Mouse (Mus musculus) large intestine, adult 2 months (tissue): ENCODE results near the gene Fam221b. TPM values are rescaled to one million over a fixed set of nuclear protein-coding genes. Genes with fewer than 3 reads are reported as not detected.
A peak's percentile ranks its signal among the peaks of the same experiment; 100 is the strongest.

Source experiments
- DNase-seq: peaks from one replicate; pipeline ENCODE4 v3.0.0-alpha.2; 2012; ENCODE audit warnings: low read depth, low spot score
- WGBS: fragments of 180-500 bp; shearing (Covaris S2); methylation state at CpG from one replicate; pipeline ENCODE4 v1.1.7; 2018; 5-methylcytosine and 5-hydroxymethylcytosine counted together
- polyA plus RNA-seq: library from polyadenylated mRNA; depleted of rRNA; stranded (reverse); fragments of >200 nt; gene quantifications from 2 replicates; pipeline ENCODE4 v1.2.3, GENCODE M21; 2012; rRNA removed

Gene Fam221b
- 0.02 and 0.07 TPM in 2 replicates for polyA plus RNA-seq

DNA sequence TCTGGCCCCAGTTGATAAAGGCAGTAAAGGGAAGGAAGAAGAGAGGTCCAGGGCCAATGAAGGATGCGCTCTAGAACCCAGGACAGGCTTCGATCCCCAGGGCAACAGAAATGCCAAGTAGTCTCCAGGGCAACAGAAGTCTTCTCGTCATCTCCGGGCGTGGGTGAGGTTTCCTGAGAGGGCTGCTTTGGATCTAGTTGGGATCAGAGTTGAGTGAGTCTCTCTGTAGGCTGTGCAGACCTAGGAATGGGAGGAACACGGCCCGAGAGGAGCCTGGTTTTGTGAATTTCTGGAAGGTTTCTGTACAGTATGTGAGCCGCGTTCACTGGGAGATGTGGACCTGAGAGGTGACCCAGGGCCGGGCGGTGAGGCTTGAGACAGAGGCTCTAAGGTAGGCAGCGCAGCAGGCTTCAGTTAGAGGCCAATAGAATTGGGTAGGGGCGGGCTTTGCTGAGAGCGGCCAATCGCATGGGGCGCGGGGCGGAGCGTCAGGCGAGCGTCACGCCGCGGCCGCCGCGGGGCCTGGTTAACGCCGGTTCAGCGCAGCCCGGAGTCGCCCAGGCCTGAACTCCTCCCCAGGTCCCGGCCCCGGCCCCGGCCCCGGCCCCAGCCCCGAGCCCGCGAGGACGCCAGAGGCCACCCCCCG, at the start of gene Fam221b, which contains the start of gene Tmem8b:
Fam221b (minus strand) TSS at position 364 of the 646 bp plus-strand sequence.
Tmem8b (plus strand) TSS at position 190 of the 646 bp plus-strand sequence.
- WGBS: 1% methylated on average over 39 of the region's 41 CpGs
- DNase-seq: peak; percentile 52

DNA sequence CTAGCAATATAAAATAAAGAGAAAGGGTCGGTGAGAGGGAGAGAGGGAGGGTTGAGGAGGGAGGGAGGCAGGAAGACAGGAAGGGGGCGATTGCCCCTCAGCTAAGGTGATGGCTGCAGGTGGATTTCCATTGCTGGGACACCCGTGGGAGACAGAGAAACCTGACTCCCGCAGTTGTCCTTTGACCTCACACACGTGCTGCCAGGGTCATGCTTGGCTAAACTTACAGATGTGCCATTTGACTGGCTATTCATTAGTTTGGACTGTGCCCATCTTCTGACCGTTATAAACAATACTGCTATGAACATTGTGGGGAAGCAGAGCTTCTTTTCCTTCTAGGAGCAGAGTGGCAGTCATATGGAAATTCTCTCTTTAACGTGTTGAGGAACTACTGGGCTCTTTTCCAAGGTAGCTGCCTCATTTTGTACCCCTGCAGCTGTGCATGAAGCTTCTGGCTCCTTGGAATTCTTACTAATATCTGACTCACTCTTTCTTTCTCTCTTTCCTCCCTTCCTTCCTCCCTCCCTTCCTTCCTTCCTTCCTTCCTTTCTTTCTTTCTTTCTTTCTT, 44.8 kb upstream of the Fam221b start:
- 22% methylated on average over 7 of the region's 7 CpGs for WGBS
- no peak for DNase-seq

DNA sequence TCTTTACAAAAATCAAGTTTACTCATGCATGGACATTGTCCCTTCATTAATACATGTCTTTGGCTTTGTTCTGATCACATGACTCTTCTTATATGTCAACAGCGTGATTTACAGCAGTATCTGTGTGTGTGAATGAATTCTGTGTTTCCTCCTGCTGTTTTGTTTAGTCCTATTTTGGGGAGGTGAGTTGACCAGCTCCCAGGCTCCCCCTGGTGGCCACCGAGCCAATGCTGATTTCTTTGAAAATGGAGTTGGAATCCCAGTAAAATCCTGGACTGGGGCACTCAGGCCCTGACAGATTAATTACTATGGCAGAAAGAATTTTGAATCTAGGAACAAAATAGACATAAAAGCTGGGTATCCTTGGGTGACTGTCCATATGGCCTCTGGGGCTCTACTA, 42.9 kb upstream of the Fam221b start:
- DNase-seq: no peak
- WGBS: 1% methylated on average over 2 of the region's 2 CpGs

DNA sequence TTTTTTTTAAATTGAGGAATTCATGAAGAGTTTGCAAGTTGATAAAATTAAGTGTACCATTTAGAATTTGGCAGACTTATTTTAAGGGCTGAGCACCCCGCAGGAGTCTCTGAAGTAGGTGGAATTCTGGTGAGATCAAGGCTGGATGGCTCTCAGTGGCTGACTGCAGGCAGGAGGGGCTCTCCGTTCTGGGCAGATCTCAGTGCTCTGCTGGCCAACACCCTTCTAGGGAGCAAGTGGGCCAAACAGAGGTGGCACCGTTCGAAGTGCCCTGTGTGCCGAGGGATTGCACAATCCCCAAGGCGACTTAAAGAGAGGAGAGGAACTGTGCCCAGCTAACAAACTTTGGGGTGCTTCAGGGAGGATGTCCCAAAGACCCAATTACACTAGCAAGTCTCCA, 40.9 kb upstream of the Fam221b start, which contains the start of gene Olfr71:
Olfr71 (minus strand) TSS at position 387 of the 400 bp plus-strand sequence.
- 33% methylated on average over 6 of the region's 6 CpGs for WGBS
- DNase-seq: no peak

DNA sequence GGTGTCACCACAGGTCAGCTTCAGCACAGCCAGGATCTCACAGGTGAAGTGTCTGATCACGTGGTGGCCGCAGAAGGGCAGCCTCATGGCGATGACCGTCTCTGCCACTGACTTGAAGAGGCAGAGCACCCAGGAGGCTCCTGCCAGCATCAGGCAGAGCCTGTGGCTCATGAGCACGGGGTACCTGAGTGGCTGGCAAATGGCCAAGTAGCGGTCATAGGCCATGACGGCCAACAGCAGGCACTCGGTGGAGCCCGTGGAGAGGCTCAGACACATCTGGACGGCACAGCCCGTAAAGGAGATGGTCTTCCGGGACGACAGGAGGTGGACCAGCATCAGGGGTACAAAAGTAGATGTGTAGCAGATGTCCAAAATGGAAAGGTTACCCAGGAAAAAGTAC, 37.0 kb upstream of the Fam221b start:
- no peak for DNase-seq
- 67% methylated on average over 13 of the region's 13 CpGs for WGBS

DNA sequence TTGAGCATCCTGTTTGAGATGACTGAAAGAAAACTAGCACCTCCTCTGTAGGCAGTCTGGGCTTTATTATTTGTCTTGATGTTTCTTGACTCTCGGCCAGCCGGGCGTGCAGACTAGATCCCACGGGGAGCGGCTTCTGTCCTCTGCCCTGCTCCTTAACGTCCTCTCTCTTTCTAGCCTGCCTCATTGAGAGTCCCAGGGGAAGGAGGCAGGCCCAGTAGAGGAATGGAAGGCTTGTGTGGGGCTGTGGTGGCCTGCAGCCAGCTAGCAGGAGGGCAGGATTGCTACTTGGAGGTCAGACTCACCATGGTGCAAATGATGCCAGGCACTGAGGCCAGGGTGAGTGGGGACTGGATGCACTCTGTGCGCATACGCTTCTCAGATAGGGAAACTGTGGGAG, 34.9 kb upstream of the Fam221b start:
- 55% methylated on average over 8 of the region's 8 CpGs for WGBS
- no peak for DNase-seq

DNA sequence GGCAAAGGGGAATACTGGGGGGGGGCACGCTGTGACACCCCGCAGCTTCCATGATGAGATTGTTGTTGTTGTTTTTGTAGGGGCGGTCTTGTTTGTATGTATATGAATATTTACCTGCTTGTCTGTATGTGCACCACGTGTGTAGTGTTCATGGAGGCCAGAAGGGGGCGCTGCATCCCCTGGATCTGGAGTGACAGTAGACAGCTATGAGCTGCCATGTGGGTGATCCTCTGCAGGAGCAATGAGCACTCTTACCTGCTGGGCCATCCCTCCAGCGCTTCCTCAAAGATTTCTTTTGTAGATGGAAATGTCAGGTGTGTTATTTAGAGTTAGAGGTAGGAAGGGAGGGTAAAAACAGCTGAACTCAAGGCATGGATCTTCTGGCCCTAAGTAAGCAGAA, 34.5 kb upstream of the Fam221b start:
- no peak for DNase-seq
- WGBS: 76% methylated on average over 6 of the region's 6 CpGs

DNA sequence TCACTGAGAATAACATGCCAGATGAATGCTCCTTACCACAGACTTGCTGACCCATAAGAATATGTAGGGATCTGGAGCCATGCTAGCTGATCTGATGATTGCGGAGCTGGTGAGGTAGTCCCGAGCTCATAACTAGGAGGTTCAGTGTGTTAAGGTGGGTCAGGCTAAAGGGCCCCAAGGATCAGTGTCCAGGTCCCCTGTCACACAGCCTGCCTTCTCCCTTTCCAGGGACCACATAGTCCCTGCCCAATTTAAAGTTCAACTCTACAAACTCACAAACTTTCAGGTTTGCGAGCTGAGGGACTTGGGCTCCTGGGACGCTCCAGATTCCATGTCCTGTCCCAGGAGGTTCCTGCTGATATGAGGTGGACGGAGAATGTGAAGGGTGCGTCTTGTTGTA, 31.8 kb upstream of the Fam221b start, which contains the start of gene Olfr70:
Olfr70 (minus strand) TSS at position 101 of the 400 bp plus-strand sequence.
- WGBS: 71% methylated on average over 6 of the region's 6 CpGs
- DNase-seq: no peak

DNA sequence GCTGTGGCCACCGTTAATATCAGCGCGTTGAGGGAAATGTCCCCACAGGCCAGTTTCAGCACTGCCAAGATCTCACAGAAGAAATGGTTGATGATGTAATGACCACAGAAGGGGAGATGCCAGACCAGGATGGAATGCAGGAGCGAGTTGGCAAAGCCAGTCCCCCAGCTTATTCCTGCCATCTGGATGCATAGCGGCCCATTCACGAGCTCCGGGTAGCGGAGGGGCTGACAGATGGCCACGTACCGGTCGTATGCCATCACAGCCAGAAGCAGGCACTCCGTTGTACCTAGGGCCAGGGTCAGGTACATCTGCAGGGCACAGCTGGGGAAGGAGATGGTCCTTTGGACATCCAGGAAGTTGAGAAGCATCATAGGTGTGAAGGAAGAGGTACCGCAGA, 27.6 kb upstream of the Fam221b start:
- WGBS: 92% methylated on average over 13 of the region's 13 CpGs
- no peak for DNase-seq

DNA sequence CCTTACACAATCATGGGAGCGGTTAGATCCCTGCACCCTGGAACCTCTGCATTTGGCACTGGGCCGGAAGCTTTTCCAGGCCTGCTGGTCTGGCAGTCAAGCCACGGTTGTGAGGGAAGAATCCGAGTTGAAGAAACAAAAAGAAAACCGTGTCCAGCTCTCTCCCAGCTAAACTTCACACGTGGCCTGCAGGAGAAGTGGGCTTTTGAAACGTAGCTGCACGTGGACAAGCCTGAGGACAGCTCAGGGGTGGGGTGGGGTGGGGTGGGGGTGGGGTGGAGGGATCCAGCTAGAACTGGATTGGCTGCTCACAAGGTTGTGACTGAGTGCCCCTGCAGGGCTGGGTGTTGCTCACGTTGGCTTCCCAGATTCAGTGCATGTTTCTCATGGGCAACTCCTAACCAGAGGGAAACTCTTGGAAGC, 26.3 kb upstream of the Fam221b start:
- no peak for DNase-seq
- WGBS: 4% methylated on average over 9 of the region's 9 CpGs

DNA sequence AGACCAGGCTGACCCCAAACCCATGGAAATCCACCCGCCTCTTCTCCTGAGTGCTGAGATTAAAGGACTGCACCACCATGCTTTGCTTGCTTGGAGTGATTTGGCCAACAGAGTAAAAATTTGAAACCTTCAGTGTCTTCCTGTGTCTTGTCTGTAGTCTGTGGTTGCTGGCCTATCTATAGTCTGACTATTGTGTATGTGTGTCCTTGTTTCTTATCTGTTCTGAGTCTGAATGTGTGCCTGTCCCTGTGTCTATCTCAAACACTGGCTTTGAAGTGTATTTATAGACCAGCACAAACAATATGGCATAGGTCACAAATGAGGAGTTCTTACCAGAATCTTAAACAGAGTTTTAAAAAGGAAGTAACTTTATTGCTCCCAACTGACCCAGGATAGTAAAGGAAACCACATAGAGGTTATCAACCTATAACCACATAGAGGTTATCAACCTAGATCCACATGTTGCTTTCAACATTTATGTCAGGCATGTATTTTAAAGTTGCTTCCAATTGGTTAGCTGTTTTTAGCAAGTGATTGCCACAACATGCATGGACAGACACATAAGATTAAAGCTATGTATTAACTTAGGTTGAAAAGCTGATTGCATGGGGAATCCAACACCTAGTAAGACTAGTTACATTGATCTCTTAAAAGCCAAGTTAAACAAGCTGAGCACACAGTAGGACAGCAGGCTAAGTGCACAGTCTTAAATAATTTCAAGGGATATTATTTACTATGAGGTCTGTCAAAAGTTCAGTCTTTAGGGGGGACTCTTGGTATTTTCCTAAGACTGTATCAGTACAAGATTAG, 25.7 kb upstream of the Fam221b start:
- DNase-seq: no peak
- 87% methylated on average over 1 of the region's 1 CpGs for WGBS

DNA sequence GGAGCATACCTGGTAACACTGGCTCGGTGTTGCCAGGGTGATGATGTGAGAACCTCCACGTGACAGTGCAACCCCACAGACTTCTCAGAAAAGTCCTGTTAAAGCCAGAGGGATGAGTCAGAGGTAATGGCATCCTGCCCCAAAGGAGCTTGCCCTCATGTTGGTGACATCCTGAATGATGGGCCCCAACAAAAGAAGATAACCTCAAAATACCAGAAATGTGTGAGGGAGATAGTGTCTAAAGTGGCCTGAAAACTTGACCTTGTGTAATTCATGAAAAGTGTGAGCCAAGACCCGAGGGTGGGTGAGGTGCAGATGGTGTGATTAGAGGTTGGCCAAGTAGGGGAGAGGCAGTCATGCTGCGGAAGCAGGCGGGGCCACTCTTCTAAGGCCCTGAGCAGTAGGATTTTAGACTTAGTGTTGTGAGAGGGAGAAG, 24.9 kb upstream of the Fam221b start:
- WGBS: 55% methylated on average over 5 of the region's 5 CpGs
- DNase-seq: no peak

DNA sequence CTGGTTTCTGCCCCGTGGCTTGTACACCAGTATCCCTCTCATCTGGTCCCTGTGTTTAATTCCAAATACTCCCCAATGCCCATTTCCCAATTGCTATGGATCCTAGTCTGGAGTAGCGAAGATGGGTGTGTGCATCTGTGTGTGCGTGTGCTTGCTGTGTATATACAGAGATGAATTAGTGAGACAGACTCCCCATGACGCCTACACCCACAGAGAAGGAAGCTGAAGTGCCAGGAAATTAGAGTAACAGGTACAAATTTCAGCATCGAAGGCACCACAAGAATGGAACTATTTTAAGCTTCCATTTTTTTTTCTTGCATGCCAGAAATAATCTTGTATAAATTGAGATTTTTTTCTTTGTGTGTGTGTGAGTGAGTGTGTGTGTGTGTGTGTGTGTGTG, 22.1 kb upstream of the Fam221b start:
- DNase-seq: no peak
- 70% methylated on average over 5 of the region's 5 CpGs for WGBS

DNA sequence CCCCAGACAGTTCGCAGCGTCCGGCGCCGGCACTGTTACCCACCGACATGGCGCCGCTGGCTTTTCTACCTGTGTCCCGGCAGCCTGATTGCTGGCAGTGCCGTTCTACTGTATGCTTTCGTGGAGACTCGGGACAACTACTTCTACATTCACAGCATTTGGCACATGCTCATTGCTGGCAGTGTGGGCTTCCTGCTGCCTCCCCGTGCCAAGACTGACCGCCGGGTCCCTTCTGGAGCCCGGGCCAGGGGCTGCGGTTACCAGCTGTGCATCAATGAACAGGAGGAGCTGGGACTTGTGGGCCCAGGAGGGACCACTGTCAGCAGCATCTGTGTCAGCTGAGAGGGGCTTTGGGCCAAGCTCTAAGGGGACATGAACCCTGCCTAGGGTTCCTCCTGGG, 21.1 kb upstream of the Fam221b start:
- DNase-seq: no peak
- WGBS: 92% methylated on average over 17 of the region's 17 CpGs

DNA sequence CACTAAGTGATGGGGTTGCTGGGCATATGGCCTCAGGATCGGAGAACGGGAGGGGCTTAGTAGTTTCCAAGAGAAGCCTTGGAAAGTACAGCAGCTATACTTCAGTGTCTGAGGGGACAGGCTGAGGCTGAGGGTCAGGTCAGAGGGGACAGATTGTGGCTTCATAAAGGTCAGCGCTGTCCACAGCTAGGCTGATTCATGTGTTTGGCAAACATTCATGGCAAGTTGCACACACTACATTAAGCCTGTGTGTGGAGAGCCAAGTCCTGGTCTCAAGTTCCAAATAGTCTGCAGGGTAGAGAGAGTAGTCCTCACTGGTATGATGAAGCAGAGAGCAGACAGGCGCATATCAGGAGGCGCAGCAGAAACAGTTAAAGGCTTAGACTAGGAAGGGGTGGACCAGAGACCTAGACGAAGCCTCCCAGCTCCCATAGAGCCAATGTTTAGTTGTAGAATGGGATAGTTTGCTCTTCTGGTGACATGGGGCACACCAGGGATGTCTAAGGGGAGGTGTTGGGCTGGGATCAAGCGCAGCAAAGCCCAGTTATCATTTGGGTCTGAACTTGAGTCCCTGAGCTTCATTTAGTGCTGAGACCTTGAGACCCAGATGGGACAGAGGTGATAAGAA, 10.6 kb upstream of the Fam221b start:
- 79% methylated on average over 7 of the region's 7 CpGs for WGBS
- DNase-seq: no peak

DNA sequence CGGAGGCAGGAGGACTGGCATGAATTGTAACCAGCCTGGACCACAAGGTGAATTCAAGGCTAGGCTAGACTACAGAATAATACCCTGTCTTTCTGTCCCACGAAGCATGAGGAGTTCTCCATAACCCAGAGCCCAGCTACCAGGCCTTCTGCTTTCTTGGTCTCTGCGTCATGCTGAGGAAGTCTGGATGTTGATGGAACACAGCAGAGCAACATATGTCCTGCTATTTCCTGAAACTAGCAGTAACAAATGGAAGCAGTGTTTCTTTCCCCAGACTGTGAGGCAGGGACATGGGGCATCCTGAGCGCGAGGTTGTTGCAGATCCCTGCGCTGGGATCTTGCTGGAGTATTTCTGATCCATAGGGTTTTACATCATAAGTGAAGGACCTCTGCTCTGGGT, 9.6 kb upstream of the Fam221b start:
- WGBS: 92% methylated on average over 6 of the region's 6 CpGs
- DNase-seq: no peak

DNA sequence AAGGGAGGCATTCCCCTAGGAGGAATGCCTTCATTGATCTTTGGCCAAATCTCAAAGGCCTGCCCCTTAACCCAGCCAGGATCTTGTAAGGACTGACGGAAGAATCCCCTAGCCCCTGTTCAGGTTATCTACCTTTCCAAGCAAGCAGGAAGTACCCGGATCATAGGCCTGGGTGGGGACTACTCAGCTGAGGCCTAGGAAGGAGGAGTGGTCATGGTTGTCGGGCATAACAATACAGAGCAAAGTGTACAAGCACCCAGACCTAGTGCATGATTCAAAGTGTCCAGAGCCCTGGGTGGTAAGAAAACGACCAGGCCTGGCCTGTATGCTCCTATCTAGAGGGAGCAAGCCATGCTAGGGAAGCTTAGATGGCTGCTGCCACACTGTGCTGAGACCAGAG, 6.7 kb upstream of the Fam221b start:
- no peak for DNase-seq
- WGBS: 42% methylated on average over 4 of the region's 4 CpGs

DNA sequence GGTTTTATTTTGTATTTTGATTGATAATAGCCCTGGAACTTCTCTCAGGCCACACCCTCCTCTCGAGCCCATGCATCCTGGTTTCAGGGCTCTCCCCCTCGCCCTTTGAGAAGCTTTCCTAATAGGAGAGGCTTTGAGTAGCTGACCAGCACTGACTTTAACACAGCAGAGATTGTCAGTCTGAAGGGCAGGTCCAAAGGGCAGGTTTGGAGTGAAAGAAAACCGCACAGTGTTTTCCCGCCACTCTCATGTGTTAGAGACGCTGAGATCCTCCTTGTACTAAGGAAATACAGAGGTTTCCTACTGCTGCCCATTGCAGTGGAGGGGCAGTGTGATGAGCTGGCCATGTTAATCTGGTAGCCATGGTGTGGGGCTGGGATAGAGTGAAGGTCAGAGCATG, 6.0 kb upstream of the Fam221b start:
- no peak for DNase-seq
- WGBS: 55% methylated on average over 5 of the region's 5 CpGs

DNA sequence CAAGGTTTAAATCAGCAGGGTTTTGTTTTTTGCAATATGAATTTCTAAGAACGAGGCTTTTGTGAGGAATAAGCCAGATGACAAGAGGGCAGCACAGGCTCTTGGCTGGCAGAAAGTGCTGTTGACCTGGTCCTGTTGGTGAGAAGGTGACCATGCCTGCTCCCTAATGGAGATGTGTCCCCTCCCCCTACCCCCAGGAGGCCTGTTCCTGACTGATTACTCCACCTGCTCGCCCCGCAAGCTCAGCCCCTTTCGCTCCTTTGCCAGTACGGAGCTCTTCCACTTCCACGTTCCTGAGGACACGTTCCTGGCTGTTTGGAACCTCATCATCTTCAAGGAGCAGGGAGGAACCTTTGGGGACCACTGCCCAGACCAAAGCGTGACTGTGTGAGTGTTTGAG, 4.8 kb upstream of the Fam221b start:
- no peak for DNase-seq
- WGBS: 87% methylated on average over 8 of the region's 8 CpGs

DNA sequence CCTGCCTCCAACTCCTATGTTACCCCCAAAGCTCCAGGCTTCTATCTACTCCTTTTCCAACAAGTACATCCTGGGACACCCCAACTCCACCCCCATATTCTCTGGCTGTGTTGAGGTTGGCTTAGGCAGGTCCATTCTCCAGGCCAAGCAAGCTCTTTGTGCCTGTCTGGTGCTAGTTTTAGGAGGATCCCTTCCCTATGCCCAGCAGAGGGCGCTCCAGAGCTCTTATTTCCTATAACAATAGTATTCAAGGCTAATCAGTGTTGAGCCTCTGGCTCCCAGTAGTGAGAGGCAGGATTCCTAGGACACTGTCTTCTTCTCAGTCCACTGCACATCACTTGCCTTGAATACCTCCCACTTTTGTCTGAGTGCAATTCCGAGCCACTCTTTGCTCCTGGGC, 3.1 kb upstream of the Fam221b start:
- 21% methylated on average over 2 of the region's 2 CpGs for WGBS
- DNase-seq: peak; percentile 87
